Mouse (Mus musculus): ENCODE data around the gene Kcnh8.

DNA sequence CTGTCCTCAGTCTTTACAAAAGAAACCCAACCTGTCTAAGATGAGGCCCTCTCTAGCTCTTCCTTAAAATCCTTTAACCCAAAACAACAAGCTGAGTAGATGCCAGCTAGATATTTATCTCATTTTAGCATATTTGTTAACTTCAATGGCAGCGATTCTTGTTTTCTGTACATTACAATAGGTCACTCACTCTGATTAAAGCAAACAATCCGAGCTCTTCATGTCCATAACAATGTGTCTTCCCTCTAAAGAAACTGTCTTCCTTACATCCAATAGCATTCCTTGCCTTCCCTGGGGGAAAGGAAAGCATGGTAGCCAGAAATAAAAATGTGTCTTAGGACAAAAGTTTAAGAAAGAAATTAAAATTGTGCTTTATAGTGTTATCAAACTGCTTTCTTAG is 126.3 kb downstream of the Kcnh8 start:
- no peak for TF ChIP-seq CTCF (IDR thresholded peaks at IDR 0.05; ENCODE audit: low read depth, low read length)
- no peak for TF ChIP-seq GATA1 (IDR thresholded peaks at IDR 0.05; ENCODE audit: borderline replicate concordance, low read length)
- TF ChIP-seq TAL1 (conservative IDR thresholded peaks at IDR 0.05; ENCODE audit: low read depth, low read length) = no peak
